Mouse (Mus musculus): ENCODE data around the gene Dip2b.

DNA sequence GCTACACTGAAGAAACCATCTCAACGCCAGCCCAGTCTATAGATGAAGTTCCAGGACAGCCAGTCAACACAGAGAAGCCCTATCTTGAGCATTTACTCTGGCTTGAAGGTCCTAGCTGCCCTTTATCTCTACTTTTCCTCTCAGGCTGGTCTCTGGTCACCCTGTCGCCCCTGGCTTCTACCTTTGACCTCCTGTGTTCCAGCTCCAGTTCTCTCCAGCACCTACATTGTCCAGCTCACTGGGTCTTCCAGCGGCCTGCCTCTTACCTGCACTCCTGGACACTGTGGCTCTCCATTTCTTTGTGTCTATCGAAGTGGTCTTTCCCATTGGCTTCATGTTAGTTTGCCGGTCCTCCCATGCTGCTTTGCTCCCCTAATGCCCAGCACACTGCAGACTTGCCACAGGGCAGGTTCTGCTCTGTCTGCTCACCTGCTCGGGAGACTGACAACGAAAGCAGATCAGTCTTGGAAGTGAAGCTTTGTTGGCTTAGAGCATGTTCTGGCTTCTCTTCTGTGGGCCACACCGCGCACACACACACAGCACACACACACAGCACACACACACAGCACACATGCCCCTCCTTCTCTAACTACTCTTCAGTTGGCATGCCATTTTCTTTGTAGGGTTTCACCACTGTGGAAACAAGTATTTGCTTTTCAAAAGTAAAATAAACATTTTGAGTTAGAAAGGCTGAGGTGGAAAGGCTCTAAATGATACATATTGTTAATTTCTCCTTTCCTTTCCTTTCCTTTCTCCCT lies 35.4 kb downstream of the Dip2b start:
- TF ChIP-seq CTCF (IDR thresholded peaks at IDR 0.05; ENCODE audit: low read depth, low read length) (no peak), POLR2A (IDR thresholded peaks at IDR 0.05; ENCODE audit: extremely low read depth, insufficient read depth, low read length) (no peak)
